Mouse (Mus musculus) telencephalon, adult 2 months (tissue): ENCODE measurements at regions not wholly inside any gene's neighbourhood (a gene's known extent, or its start where the extent isn't known, plus 50 kb on each side); places are given as distances from the start of the nearest gene placed in this dataset.
"Not testable (repeated sequence)": the region's sequence is repeated elsewhere in the genome, so short reads cannot be mapped to it uniquely, and the experiment has no call there.

ENCODE experiments used
- DNase-seq: peaks from one replicate; pipeline ENCODE4 v3.0.0-alpha.2; 2011; ENCODE audit warnings: low read depth, low spot score

- DNase-seq = no peak
These were observed 262.8 kb upstream of the Nr5a2 start for GRCm38 (mm10) chr1:137223052-137223451.

GRCm38 (mm10) chr1:137221087-137222057 lies 261.1 kb upstream of the Nr5a2 start:
- DNase-seq = no peak

DNA sequence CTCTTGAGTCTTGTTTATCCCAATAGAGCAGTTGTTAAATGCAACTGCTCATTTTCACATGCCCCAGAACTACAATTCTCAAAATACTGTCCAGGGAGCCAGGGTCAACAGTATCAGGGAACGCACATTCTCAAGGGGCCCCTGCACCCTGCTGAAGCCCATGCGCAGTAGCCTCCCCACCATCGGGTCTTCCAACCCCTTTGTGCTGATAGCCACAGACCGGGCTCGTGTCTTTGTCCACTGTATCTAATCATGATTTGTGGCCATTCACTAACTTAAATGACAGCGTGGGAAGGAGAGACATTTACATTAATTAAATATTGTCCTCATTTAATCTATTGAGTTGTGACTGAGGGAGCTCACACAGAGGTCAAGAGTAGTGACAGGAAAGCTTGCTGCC lies 260.0 kb upstream of the Nr5a2 start:
- no peak for DNase-seq

DNA sequence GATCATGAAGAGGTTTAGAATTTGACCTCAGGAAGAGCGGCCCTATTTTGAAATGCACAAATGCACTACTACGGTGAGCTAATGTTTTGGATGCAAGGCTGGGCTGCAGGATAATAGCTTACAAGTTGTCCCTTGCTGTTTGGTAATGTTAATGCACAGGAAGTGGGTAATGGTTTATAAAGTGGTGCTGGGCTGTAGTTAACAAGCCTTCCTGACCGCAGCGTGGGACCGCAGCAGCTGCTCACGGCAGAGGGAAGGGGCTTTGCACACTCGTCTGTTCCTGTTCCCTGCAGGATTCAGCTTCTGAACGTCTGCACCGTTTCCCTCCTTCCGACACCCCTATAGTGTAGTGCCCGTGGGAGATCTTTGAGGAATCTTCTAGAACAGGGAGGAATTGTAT lies 258.4 kb upstream of the Nr5a2 start:
- DNase-seq = no peak

- DNase-seq = no peak
These were observed 257.8 kb upstream of the Nr5a2 start for GRCm38 (mm10) chr1:137218096-137218495.

GRCm38 (mm10) chr1:137217206-137217605 lies 257.0 kb upstream of the Nr5a2 start:
- DNase-seq = no peak

- not testable (repeated sequence) for DNase-seq
These were observed 254.1 kb upstream of the Nr5a2 start for GRCm38 (mm10) chr1:137214328-137214727.

GRCm38 (mm10) chr1:137213717-137214116 lies 253.5 kb upstream of the Nr5a2 start:
- no peak for DNase-seq

- no peak for DNase-seq
These were observed 252.6 kb upstream of the Nr5a2 start for GRCm38 (mm10) chr1:137212856-137213255.

- no peak for DNase-seq
These were observed 244.1 kb upstream of the Nr5a2 start for GRCm38 (mm10) chr1:137204371-137204770.

GRCm38 (mm10) chr1:137203512-137203911 lies 243.3 kb upstream of the Nr5a2 start:
- DNase-seq = no peak

DNA sequence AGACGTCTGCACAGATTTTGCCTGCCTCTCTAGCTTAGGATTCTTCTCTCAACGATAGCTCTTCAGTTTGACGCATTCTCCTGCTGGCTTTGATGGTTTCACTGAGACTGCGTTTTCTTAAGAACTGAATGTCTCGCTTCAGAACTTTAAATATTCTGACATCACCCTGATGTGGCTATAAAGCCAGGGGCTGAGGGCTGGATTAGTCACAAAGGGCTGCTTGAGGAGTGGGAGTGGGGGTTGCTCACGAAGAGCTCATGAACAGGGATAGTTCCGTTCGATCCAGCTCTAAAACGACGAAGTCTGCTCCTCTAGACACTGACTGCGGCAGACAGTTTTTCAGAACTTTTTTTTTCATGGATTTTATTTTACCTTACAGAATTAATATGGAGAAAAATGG lies 240.7 kb upstream of the Nr5a2 start:
- DNase-seq = no peak

DNA sequence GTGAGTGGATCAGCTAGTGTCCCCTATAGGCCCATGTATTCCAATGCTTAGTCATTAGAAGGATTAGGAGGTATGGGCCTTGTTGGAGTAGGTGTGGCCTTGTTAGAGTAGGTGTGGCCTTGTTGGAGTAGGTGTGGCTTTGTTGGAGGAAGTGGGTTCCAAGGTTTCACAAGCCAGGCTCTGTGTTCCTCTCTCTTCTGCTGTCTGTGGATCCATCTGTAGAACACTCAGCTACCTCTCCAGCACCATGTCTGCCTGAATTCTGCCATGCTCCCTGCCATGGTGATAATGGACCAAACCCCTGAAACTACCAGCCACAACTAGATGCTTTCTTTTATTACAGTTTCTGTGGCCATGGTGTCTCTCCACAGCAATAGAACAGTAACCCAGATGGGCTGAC lies 235.7 kb upstream of the Nr5a2 start:
- no peak for DNase-seq

DNA sequence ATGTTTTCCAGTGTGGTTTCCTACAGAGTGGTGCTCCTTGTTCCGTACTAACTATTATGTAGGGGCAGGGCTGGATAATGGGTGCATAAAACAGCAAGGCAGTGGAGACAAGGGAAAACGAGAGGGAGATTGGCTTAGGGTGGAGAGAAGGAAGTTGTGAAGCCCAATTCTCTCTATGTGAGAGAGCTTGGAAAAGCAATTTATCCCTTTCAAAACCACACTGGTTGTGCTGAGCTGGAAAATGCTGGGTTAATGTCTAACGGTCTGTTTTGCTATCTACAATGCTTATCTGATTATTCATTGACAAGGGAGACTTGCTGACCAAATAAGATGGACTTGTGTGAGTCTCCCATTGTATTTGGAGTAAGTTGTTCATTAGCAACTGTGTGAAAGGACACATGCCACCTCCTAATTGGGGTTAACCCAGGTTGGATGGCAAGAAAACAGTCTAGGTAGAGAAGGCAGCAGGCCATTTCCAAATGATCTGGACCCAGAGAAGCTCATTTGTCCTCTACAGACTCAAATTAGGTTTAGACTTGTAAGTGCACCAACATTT lies 234.9 kb upstream of the Nr5a2 start:
- DNase-seq = no peak

- no peak for DNase-seq
These were observed 218.0 kb upstream of the Nr5a2 start for GRCm38 (mm10) chr1:137178231-137178630.

GRCm38 (mm10) chr1:137176696-137177095 lies 216.4 kb upstream of the Nr5a2 start:
- DNase-seq = no peak

DNA sequence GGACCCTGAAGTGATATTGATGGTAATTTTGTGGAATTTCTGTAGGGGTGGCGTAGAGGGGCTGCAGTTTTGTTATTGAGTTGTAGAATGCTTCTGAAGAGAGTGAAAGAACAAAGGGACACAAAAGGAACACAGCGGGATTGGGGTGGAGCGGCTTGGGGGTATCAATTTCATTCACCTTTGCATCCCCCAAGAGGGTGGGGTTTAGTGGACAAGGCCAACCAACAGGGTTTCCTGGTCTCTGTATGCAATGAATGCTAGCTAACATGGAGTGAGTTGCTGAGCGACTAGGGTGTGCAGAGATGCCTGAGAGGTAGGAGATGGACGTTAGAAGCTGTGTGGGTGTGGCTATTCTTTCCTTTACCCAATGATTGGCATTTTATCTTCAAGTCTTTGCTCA lies 213.8 kb upstream of the Nr5a2 start:
- no peak for DNase-seq

- DNase-seq = no peak
These were observed 211.9 kb upstream of the Nr5a2 start for GRCm38 (mm10) chr1:137172128-137172527.

- no peak for DNase-seq
These were observed 211.2 kb upstream of the Nr5a2 start for GRCm38 (mm10) chr1:137171451-137171850.

- DNase-seq = no peak
These were observed 187.6 kb upstream of the Nr5a2 start for GRCm38 (mm10) chr1:137147891-137148290.

DNA sequence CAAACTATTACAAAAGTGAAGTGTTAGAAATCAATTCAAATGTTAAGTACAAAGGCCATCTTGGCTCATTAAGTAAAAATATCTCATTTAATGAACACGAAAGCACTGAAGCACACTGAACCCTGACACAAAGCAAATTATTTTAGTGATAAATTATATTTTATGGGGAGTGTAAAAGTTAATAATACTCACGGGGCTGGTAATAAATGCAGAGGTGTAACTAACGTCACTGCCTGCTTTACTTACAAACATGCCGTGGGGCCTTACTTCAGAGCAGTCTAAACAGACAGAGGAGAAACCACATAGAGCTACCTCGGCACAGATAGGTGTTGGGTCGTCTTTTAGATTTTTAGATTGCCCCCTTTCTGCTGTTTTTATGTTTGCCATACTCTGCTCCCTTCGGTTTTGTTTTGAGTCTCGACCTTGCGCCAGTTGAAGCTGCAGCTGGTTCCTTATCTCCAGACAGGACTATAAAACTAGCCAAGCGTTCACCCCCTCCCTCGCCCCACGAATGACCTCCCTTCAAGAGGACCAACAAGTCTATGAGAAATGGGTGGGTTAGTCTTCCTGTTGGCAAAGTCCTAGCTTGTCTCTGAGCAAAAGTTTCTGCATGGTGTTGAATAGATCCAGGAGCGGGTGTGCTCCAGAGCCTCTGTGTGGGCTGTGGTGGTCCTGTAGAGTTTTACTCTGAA lies 181.8 kb upstream of the Nr5a2 start:
- no peak for DNase-seq

DNA sequence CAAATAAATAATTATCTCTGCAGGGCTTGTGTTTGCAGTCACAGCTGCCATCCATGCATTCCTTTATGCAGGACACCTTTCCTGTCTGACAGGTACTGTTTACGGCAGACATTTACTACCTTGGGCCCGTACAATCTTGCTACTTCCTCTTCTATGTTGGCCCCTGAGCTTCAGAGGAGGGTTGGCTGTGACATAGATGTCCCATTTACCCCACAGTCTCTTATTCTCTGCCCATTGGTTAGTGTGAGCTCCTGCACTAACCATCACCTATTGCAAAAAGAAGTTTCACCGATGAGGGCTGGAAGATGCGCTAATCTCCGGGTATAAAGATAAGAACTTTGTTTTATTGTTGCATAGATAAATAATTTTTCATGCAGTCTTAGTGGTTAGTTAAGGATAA lies 181.1 kb upstream of the Nr5a2 start:
- no peak for DNase-seq

- peak; percentile 22 for DNase-seq
These were observed 175.9 kb upstream of the Nr5a2 start for GRCm38 (mm10) chr1:137136156-137136555.
